11 mouse cellular contexts compared by ENCODE assay signal in genomic region chr5:115098195-115098594, GRCm38 (mm10). TPM values are rescaled to one million over a fixed set of nuclear protein-coding genes. Genes with fewer than 3 reads are reported as not detected.
DNase-seq lines count a peak whose midpoint lies in the region; ATAC-seq and TF ChIP-seq lines count a peak whose summit lies in the region.
"Had no signal": no experiment of that assay in that cellular context is flagged by ENCODE, and none has a peak within 500 bp of the region (broad histone marks: within the 10 kb centered on the region; RNA-seq: fewer than 3 reads in every experiment).

Gm10401 (minus strand) TSS chr5:115098295.

- no peak within 1 kb of the TSS for H3K4me3 ChIP-seq in lung, embryonic 16.5 days (ENCODE audit: low read length)
- H3K4me3 ChIP-seq in lung, adult 2 months (replicated peaks; ENCODE audit: extremely low read depth, low read depth, low read length) = no peak within 1 kb of the TSS
- H3K4me3 ChIP-seq in forebrain, embryonic 15.5 days = no peak within 1 kb of the TSS
- H3K4me3 ChIP-seq in limb, embryonic 11.5 days (ENCODE audit: low read depth, low read length) = no peak within 1 kb of the TSS
- H3K4me3 ChIP-seq in neural tube, embryonic 15.5 days (replicated peaks) = no peak within 1 kb of the TSS

- no peak within 1 kb of the TSS for H3K27ac ChIP-seq in lung, embryonic 16.5 days (ENCODE audit: low read length)
- no peak within 1 kb of the TSS for H3K27ac ChIP-seq in forebrain, embryonic 15.5 days (replicated peaks)
- no peak within 1 kb of the TSS for H3K27ac ChIP-seq in limb, embryonic 11.5 days (replicated peaks; ENCODE audit: low read depth, low read length)
- H3K27ac ChIP-seq in neural tube, embryonic 15.5 days (replicated peaks) = no peak within 1 kb of the TSS

- H3K36me3 ChIP-seq in lung, embryonic 16.5 days (ENCODE audit: control insufficient read depth, insufficient read depth, low read length) = peaks cover 30% of the 10 kb centered on the region
- peaks cover 57% of the 10 kb centered on the region for H3K36me3 ChIP-seq in forebrain, embryonic 15.5 days
- peaks cover 23% of the 10 kb centered on the region for H3K36me3 ChIP-seq in limb, embryonic 11.5 days (ENCODE audit: control insufficient read depth, insufficient read depth, low read length)
- H3K36me3 ChIP-seq in neural tube, embryonic 15.5 days = peaks cover 64% of the 10 kb centered on the region

- no peak for TF ChIP-seq CTCF in lung, adult 2 months (IDR thresholded peaks at IDR 0.05; ENCODE audit: insufficient read depth, low read length)

- no peaks in the 10 kb centered on the region for H3K4me1 ChIP-seq in lung, embryonic 16.5 days (replicated peaks; ENCODE audit: control insufficient read depth, insufficient read depth, low read length)
- H3K4me1 ChIP-seq in lung, adult 2 months (ENCODE audit: control insufficient read depth, insufficient read depth, low read length) = 0 out of 2 replicates have a peak, but pooled peaks cover 4% of the 10 kb centered on the region
- no peaks in the 10 kb centered on the region for H3K4me1 ChIP-seq in forebrain, embryonic 15.5 days
- H3K4me1 ChIP-seq in limb, embryonic 11.5 days (ENCODE audit: control insufficient read depth, insufficient read depth, low read length) = no peaks in the 10 kb centered on the region
- H3K4me1 ChIP-seq in neural tube, embryonic 15.5 days = no peaks in the 10 kb centered on the region

- DNase-seq in lung, adult 2 months = no peak
- no peak for DNase-seq in limb, embryonic 11.5 days (ENCODE audit: low spot score)
- no peak for DNase-seq in gastrocnemius, postnatal 25 days
- DNase-seq in cerebellum, adult 18-20 months = no peak
- no peak for DNase-seq in layer of hippocampus, postnatal 25 days (ENCODE audit: extremely low spot score in 1 of 2, low spot score in 1 of 2)
- DNase-seq: adrenal gland, postnatal 36 days; cerebellum, postnatal 14 days; kidney, adult 18-20 months had no signal

- no peak for TF ChIP-seq POLR2A in lung, adult 2 months (IDR thresholded peaks at IDR 0.05; ENCODE audit: borderline replicate concordance, extremely low read depth, low read depth, low read length)

- ATAC-seq in lung, embryonic 16.5 days (ENCODE audit: low read depth) = no peak
- ATAC-seq in forebrain, embryonic 15.5 days (replicated peaks) = no peak
- ATAC-seq in limb, embryonic 11.5 days (ENCODE audit: insufficient number of reproducible peaks, low FRiP score, low TSS enrichment, low read depth) = no peak
- ATAC-seq in neural tube, embryonic 15.5 days (ENCODE audit: low FRiP score) = no peak

- no peak within 1 kb of the TSS for H3K9ac ChIP-seq in lung, embryonic 16.5 days (ENCODE audit: low read length)
- no peak within 1 kb of the TSS for H3K9ac ChIP-seq in forebrain, embryonic 15.5 days (replicated peaks)
- no peak within 1 kb of the TSS for H3K9ac ChIP-seq in limb, embryonic 11.5 days (ENCODE audit: low read length)
- no peak within 1 kb of the TSS for H3K9ac ChIP-seq in neural tube, embryonic 15.5 days (replicated peaks)

- 98% methylated on average over 8 of the region's 8 CpGs for WGBS in lung, embryonic 16.5 days
- WGBS in lung, adult 2 months = 93% methylated on average over 8 of the region's 8 CpGs
- 96% methylated on average over 8 of the region's 8 CpGs for WGBS in forebrain, embryonic 15.5 days
- 94% methylated on average over 8 of the region's 8 CpGs for WGBS in limb, embryonic 11.5 days
- 98% methylated on average over 8 of the region's 8 CpGs for WGBS in neural tube, embryonic 15.5 days

- H3K4me2 ChIP-seq in lung, embryonic 16.5 days (ENCODE audit: low read depth, low read length) = no peak within 1 kb of the TSS
- H3K4me2 ChIP-seq in forebrain, embryonic 15.5 days (replicated peaks) = no peak within 1 kb of the TSS
- H3K4me2 ChIP-seq in limb, embryonic 11.5 days (ENCODE audit: low read depth, severe bottlenecking) = no peak within 1 kb of the TSS
- no peak within 1 kb of the TSS for H3K4me2 ChIP-seq in neural tube, embryonic 15.5 days

- no peaks in the 10 kb centered on the region for H3K9me3 ChIP-seq in lung, embryonic 16.5 days (ENCODE audit: control insufficient read depth, low read length)
- H3K9me3 ChIP-seq in forebrain, embryonic 15.5 days = no peaks in the 10 kb centered on the region
- H3K9me3 ChIP-seq in limb, embryonic 11.5 days (ENCODE audit: control insufficient read depth, low read length) = no peaks in the 10 kb centered on the region
- no peaks in the 10 kb centered on the region for H3K9me3 ChIP-seq in neural tube, embryonic 15.5 days (replicated peaks)

- H3K27me3 ChIP-seq in lung, embryonic 16.5 days (ENCODE audit: control insufficient read depth, insufficient read depth, low read depth, low read length) = no peaks in the 10 kb centered on the region
- H3K27me3 ChIP-seq in forebrain, embryonic 15.5 days = no peaks in the 10 kb centered on the region
- no peaks in the 10 kb centered on the region for H3K27me3 ChIP-seq in limb, embryonic 11.5 days (ENCODE audit: control insufficient read depth, insufficient read depth, low read length)
- no peaks in the 10 kb centered on the region for H3K27me3 ChIP-seq in neural tube, embryonic 15.5 days (replicated peaks)

RNA-seq across cellular contexts. Expression of gene Gm10401, which starts in this region (rescaled TPM):
- polyA plus RNA-seq in lung, embryonic 16.5 days (2015; fragmentation: Nextera tagmentation; extraction: Ambion mirVana) = 23.2 and 25.4 TPM in 2 replicates
- not detected in 2 replicates for polyA plus RNA-seq in lung, adult 2 months (2012; rRNA removed)
- 34.6 and 35.0 TPM in 2 replicates for polyA plus RNA-seq in forebrain, embryonic 15.5 days (2015; fragmentation: Nextera tagmentation; extraction: Ambion mirVana)
- polyA plus RNA-seq in limb, embryonic 11.5 days (2014; fragmentation: Nextera tagmentation; extraction: Ambion mirVana) = 36.5 and 39.5 TPM in 2 replicates
- polyA plus RNA-seq in neural tube, embryonic 15.5 days (2015; fragmentation: Nextera tagmentation; extraction: Ambion mirVana) = 36.7 and 40.5 TPM in 2 replicates
- total RNA-seq in gastrocnemius, postnatal 25 days (2021) = not detected
- not detected for total RNA-seq in layer of hippocampus, postnatal 25 days (2021)
- total RNA-seq: adrenal gland, postnatal 36 days had no signal

Comparison
In these comparisons a context has a peak if more than half of its experiments do, and no peak if none do; other contexts are left out.
1. RNA of gene Gm10401 (polyA plus RNA-seq): 36.7 to 40.5 TPM in neural tube, embryonic 15.5 days, 36.5 to 39.5 TPM in limb, embryonic 11.5 days, 34.6 to 35.0 TPM in forebrain, embryonic 15.5 days and 23.2 to 25.4 TPM in lung, embryonic 16.5 days; not detected in lung, adult 2 months; every median in the first group is over 10 times any median in the second.